Mouse (Mus musculus) urinary bladder, postnatal 4 days (tissue): ENCODE data around the gene Lamtor2.
A peak's percentile ranks its signal among the peaks of the same experiment; 100 is the strongest.

Experiments
- DNase-seq, 2 experiments: peaks; one replicate each; pipeline ENCODE4 v3.0.0; 2021 to 2022; ENCODE audit warnings: low spot score in 2 of 2

Gene Lamtor2

DNA sequence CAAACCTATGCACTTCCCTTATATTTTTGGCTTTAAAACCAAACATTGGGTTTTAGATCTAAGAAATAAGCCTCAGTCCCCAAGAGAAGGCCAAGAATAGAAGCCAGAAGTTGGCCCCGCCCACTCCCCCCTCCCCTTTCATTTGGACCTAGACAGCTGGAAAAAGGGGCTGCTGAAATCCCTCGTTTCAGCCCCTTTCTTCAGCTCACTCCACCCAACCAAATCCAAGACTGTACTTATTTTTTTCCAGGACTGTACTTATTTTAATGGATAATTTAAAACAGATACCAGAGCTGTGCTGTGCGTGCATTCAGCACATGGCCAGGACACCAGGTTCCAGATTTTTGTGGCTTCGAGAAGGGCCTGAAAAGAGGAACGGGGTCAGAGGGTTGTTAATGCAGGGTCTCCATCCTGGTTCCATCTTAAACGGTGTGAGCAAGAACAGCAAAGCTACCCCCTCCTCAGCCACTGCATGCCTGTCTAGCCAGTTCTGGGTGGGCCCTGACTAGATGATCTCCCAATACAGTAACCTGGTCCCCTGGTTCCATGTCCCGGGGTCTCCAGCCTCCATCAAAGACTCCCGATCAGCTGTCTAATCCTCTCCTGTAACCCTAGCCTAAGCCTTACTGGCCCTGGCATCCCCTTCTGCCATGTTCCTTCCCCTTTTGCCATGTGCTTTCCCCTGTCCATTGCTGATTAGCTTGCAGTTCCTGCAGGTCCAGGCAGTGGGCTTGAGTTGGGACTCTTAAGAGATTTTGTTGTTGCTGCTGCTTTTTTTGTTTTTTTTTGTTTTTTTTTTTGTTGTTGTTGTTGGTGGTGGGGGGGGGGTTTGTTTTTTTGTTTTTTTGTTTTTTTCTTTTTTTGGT, 48.8 kb downstream of the Lamtor2 start:
- DNase-seq: no peak

DNA sequence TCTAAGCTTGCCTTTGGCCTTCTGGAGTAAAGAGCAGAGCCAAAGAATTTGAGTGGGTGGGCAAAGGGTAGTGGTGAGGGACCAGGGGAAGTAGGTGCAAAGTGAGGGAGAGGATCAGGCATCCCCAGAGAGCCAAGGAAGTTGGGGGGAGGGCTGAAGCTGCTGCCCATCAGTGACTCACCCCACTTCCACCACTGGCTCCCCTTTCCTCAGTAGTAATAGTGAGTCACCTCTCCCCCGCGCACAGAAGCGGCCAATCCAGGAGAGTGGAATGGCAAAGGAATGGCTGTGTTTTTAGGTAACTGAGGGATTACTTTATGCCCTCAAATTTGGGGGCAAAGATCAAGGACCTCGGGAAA, 49.4 kb downstream of the Lamtor2 start:
- DNase-seq: no peak

DNA sequence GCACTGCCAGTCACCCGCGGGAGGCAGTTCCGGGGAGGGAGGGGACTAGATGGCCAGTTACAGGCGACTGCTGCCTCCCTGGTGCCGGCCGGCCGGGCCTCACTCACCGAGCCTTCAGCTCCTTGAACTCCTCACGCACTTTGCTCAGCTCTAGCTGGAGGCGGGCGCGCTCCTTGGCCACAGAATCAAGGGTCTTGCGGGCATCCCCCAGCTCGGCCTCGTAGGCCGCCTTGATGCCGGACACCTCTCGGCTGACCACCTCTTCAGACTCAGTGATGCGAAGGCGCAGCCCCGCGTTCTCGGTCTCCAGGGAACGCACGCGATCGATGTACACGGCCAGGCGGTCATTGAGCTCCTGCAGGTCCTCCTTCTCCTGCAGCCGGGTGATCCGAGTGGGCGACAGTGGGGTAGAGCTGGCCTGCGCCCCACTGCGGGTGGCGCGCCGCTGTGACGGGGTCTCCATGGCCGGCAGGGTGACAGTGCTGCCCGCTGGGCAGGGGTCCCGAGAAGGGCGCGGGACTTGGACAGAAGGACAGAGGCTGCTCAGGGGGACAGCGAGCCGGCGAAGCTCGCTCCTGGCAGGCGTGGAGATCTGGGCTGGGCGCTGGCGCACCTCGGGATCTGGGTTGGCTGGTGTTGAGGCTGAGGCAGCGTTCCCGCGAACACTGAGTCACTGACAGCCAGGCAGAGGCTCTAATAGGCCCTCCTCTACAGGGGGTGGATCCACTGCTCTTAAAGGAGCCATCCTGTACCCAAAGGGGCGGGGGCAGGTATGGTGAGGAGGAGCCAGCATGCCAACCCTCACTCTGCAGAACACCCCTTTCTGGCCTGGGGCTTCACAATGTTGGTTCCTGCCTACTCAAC, 50.0 kb downstream of the Lamtor2 start:
- peak; percentile 89 to 91 for DNase-seq

DNA sequence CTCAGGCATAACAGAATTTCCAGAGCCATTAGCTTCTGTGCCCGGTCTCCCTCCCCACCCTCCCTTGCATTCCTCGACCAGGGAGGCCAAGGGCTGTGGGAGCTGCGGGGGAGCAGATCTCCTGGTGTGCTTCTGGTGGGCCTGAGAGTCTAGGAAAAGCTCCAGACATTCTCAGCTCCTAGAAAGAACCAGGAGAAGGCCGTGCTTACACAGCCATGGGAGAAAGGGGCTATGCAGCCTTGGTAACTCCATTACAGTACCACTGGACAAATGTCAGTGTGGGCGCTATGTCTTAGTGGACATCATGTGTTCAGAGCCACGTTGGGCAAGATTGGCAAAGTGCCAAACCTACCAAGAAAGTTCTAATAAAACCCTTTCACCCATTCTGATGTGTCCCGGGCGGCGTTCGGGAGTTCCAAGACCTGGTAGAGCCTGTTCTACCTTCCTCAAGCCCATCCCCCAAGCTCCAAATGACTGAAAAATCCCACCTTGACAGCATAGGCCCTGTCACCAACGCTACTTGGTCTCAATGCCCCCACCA, 50.8 kb downstream of the Lamtor2 start:
- DNase-seq: peak in 1 of 2 experiments; percentile 39

DNA sequence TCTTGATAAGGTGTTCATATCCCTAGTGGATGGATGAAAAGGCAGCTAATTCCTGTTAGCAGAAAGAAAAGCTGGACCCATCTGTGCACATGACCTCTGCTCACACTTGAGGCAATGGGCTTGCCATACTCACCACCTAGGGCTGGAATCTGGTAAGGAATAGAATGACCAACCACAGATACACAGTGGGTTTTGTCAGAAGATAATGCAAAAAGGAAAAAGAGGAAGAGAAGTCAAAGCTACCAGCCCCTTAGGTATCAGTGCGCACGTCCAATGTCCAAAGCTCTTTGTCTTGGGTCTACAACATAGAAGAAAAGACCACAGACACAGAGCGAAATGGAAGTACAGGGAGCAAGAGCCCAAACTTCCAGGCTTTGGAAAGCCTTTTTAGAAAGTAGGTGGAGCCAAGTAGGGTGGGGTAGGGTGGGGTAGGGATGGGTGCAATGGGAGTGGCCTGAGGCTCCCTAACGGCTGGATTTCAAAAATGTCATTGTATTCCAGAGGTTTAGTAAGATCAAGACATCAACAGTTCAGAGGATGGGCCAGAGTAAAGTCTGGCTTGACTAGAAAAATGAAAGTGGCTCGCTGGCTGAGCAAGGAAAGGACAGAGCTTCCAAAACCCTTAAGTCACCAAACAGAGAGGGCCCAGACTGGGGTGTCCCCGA, 51.4 kb downstream of the Lamtor2 start:
- DNase-seq: no peak

DNA sequence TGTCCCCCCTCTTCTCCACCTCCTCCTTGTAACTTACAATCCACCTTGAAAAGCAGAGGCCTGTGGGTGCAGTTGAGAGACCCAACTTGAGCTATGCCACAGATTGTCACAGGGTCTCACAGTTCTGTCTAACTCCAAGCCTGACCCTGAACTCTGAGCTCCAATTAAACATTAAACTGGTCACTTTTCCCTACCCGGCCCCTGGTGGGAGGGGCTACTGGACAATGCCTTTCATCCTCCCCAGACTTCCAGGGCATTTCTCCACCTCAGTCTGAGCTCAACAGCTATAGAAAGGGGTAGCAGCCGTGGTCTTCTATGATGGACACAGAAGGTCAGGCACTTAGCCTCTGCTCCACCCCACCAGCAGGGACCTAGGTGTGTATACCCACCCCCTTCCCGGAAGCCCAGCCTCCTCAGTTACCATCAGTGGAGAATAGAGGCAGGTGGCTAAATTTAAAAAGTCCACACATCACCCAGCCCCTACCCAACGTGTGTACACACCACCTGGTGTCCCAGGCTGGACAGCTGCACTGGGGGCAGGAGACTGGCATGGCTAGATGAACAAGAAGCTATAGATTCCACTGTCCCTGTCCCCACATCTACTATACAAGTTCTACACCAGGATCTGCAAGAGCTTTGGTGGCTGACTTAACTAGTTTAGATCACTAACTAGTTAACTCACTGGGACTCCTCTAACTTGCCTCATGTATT, 52.1 kb downstream of the Lamtor2 start:
- DNase-seq: no peak

DNA sequence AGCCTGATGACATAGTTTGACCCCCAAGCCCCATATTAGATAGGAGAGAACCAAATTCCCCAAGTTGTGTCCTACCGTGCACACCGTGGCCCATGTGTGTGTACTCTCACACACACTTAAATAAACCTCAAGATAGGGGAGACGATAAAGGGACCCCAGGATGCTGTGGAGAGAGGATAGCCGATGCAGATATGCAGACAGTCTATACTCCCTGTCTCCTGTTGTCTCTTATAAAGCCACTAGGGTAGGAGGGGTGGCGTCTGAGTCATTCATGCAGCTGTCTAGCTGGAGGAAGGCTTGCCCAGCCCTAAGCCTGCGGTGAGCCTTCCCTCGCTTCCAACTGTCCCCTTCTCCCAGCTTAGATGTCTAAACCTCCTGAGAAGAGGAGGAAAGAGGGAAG, 52.8 kb downstream of the Lamtor2 start:
- DNase-seq: no peak
